In genomic region chr1:174501661-174502030, GRCm38 (mm10) we compare ENCODE assay signal across 8 mouse cellular contexts. TPM values are rescaled to one million over a fixed set of nuclear protein-coding genes. Genes with fewer than 3 reads are reported as not detected.
DNase-seq lines count a peak whose midpoint lies in the region; ATAC-seq lines count a peak whose summit lies in the region.

TSS of gene Fmn2 (plus strand) at chr1:174501825.

- peak within 1 kb of the TSS; percentile 91 for H3K27ac ChIP-seq in hindbrain, embryonic 15.5 days (replicated peaks)
- peak within 1 kb of the TSS; percentile 81 for H3K27ac ChIP-seq in limb, embryonic 10.5 days
- H3K27ac ChIP-seq in midbrain, embryonic 13.5 days: peak within 1 kb of the TSS; percentile 96

- H3K36me3 ChIP-seq in hindbrain, embryonic 15.5 days: no peaks in the 10 kb centered on the region
- H3K36me3 ChIP-seq in limb, embryonic 10.5 days: no peaks in the 10 kb centered on the region
- H3K36me3 ChIP-seq in midbrain, embryonic 13.5 days: no peaks in the 10 kb centered on the region

- peaks cover 26% of the 10 kb centered on the region for H3K4me1 ChIP-seq in hindbrain, embryonic 15.5 days (replicated peaks)
- peaks cover 23% of the 10 kb centered on the region for H3K4me1 ChIP-seq in limb, embryonic 10.5 days
- peaks cover 43% of the 10 kb centered on the region for H3K4me1 ChIP-seq in midbrain, embryonic 13.5 days (replicated peaks)

- H3K27me3 ChIP-seq in hindbrain, embryonic 15.5 days: no peaks in the 10 kb centered on the region
- peaks cover 23% of the 10 kb centered on the region for H3K27me3 ChIP-seq in limb, embryonic 10.5 days (ENCODE audit: low read depth, poor library complexity, severe bottlenecking)
- no peaks in the 10 kb centered on the region for H3K27me3 ChIP-seq in midbrain, embryonic 13.5 days

- peak; percentile 94 for DNase-seq in heart, adult 11 months
- no peak for DNase-seq in heart, adult 8-10 months (ENCODE audit: low spot score)
- peak; percentile 77 to 89 for DNase-seq in cerebellum, postnatal 4 days (ENCODE audit: low spot score in 2 of 2)
- peak; percentile 6 for DNase-seq in gastrocnemius, adult 18-20 months (ENCODE audit: low spot score)
- DNase-seq in limb, embryonic 10.5 days (ENCODE audit: low spot score): peak; percentile 88
- peak; percentile 5 to 19 for DNase-seq in spleen, postnatal 14 days (ENCODE audit: low spot score in 2 of 2)

- peak within 1 kb of the TSS; percentile 90 for H3K4me2 ChIP-seq in hindbrain, embryonic 15.5 days
- peak within 1 kb of the TSS; percentile 92 for H3K4me2 ChIP-seq in midbrain, embryonic 13.5 days (replicated peaks)

- H3K9me3 ChIP-seq in hindbrain, embryonic 15.5 days: no peaks in the 10 kb centered on the region
- no peaks in the 10 kb centered on the region for H3K9me3 ChIP-seq in limb, embryonic 10.5 days (replicated peaks)
- no peaks in the 10 kb centered on the region for H3K9me3 ChIP-seq in midbrain, embryonic 13.5 days

- ATAC-seq in hindbrain, embryonic 15.5 days (ENCODE audit: low FRiP score, low read depth): peak; percentile 95
- peak; percentile 96 for ATAC-seq in midbrain, embryonic 13.5 days

- WGBS in hindbrain, embryonic 15.5 days: under 1% methylated on average over 27 of the region's 29 CpGs
- under 1% methylated on average over 29 of the region's 29 CpGs for WGBS in limb, embryonic 10.5 days
- WGBS in midbrain, embryonic 13.5 days: under 1% methylated on average over 29 of the region's 29 CpGs

- H3K4me3 ChIP-seq in hindbrain, embryonic 15.5 days: peak within 1 kb of the TSS; percentile 81
- peak within 1 kb of the TSS; percentile 72 for H3K4me3 ChIP-seq in limb, embryonic 10.5 days
- peak within 1 kb of the TSS; percentile 94 for H3K4me3 ChIP-seq in midbrain, embryonic 13.5 days (replicated peaks)

- peak within 1 kb of the TSS; percentile 93 for H3K9ac ChIP-seq in hindbrain, embryonic 15.5 days
- H3K9ac ChIP-seq in midbrain, embryonic 13.5 days (replicated peaks): peak within 1 kb of the TSS; percentile 94

RNA-seq across cellular contexts. Expression of gene Fmn2, which starts in this region (rescaled TPM):
- 1 to 10 TPM in 1 of 4 experiments, under 1 TPM in 3; 0.12 to 1.0 (median 0.18) TPM for total RNA-seq in heart, adult 8-10 months (2022)
- total RNA-seq in gastrocnemius, adult 18-20 months (2021): under 1 TPM; 0.14 to 0.19 TPM
- polyA plus RNA-seq in hindbrain, embryonic 15.5 days (2015; fragmentation: Nextera tagmentation; extraction: Ambion mirVana): 7.1 and 8.0 TPM in 2 replicates
- 0.73 and 1.2 TPM in 2 replicates for polyA plus RNA-seq in limb, embryonic 10.5 days (2016; fragmentation: Nextera tagmentation; extraction: Ambion mirVana)
- 9.9 and 11.3 TPM in 2 replicates for polyA plus RNA-seq in midbrain, embryonic 13.5 days (2015; fragmentation: Nextera tagmentation; extraction: Ambion mirVana)

Comparison
In these comparisons a context has a peak if more than half of its experiments do, and no peak if none do; other contexts are left out.
1. Peak in DNase-seq in gastrocnemius, adult 18-20 months; RNA of the gene not detected or under 1 TPM.